Mouse (Mus musculus): ENCODE measurements around the gene Gpc6. TPM values are rescaled to one million over a fixed set of nuclear protein-coding genes. Genes with fewer than 3 reads are reported as not detected.
"Not testable (repeated sequence)": the region's sequence is repeated elsewhere in the genome, so short reads cannot be mapped to it uniquely, and the experiment has no call there.

Gene Gpc6
- total RNA-seq, 4 experiments from 2014 or later, result 12.5 to 15.9 (median 15.6) TPM

DNA sequence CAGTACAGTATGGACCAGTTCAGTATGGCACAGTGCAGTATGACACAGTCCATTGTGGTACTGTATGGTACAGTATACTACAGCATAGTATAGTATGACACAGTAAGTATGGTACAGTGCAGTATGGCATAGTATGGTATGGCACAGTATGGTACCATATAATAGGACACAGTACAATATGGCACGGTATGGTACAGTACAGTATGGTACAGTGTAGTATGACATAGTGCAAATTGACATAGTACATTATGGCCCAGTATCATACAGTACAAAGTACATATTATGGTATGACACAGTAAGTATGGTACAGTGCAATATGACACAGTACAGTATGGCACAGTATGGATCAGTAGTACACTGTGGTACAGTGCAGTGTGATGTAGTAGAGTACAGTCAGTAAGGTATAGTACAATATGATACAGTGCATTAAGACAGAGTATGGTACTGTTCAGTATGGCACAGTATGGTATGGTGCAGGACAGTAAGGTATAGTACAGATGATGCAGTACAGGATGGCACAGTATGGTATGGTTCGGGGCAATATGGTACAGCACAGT is 521.6 kb downstream of the Gpc6 start:
- DNase-seq (ENCODE audit: low spot score in 2 of 2), result not testable (repeated sequence)

DNA sequence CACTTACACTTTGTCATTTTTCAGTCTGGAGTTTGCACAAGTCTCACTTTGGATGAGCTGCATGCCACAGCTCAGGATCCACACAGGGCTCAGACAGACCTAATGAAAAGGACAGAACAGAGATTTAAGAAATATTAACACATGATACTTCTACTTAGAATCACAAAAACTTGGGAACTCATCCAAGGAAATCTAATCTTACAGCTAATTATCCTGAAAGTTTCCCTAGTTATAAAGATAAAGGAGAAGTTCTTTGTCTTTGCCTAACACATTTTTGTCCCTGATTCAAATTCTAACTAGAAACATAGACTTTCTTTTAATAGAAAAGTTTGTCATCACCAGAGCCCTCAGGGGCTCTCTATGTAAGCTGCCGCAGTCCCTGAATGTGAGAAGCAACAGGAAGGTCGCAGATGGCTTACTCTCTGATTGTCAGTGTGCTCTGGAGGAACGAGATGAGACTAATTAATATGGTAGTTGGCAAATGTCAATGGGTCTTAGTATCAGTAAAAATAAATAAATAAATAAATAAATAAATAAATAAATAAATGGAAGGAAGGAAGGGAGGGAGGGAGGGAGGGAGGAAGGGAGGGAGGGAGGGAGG is 526.4 kb downstream of the Gpc6 start:
- no peak for DNase-seq (ENCODE audit: low spot score in 2 of 2)

- no peak for DNase-seq (ENCODE audit: low spot score in 2 of 2)
These were observed 527.0 kb downstream of the Gpc6 start for GRCm38 (mm10) chr14:117452150-117452549.

DNA sequence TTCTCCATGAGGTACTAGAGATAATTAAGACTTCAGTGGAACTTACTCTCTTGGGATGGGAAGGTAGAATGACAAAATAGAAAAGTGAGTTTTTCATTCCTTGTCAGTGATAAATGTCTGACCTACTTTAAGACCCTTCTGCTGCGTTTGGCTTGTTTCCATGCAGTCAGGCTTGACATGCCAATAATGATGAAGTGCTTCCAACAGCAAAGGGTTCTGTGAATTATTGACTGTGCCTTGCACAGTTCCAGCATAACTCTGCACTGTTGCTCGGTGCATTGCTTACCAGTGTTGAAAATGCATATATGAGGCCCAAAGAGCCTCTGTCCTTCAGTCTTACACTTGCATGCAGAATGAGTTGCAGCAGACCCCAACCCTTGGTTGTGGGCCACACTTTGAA is 548.3 kb downstream of the Gpc6 start:
- DNase-seq (ENCODE audit: low spot score in 2 of 2), result no peak

DNA sequence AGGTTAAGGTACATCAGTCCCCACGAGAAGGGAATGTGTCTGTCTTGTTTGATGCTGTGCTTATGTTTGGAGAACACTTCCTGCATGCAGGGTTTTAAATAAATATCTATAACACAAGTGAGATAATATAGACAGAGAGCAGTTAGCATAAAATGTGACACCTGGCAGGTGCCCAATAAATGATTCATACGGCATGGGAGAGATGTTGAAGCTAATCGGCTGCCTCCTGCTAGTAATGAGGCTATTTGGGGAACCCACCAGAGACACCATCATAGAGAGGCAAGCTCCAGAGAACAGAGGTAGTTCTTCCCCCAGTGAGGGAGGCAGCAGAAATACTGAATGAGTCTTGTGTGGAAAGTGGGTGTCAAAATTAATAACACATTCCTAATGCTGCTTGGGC is 553.8 kb downstream of the Gpc6 start:
- DNase-seq (ENCODE audit: low spot score in 2 of 2), result peak in 1 of 2 experiments; percentile 15

- DNase-seq (ENCODE audit: low spot score in 2 of 2), result no peak
These were observed 562.1 kb downstream of the Gpc6 start for GRCm38 (mm10) chr14:117487161-117487754.

DNA sequence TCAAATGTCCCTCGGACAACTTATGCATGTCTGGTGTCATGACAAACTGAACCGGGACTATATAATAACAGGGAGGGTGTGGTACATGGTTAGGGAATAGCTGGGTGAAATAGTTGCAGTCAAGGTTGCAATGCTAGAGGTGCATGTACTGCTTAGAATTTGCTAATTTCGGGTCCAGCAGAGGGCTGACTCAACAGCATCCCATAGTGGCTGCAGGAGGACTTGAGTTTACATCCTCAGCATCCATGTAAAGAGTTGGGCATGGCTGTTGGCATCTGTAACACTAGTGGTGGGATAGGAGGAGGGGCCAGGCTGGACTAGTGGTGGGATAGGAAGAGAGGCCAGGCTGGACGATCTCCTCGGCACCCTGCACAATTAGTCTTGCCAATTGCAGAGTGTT is 565.4 kb downstream of the Gpc6 start:
- no peak for DNase-seq (ENCODE audit: low spot score in 2 of 2)

DNA sequence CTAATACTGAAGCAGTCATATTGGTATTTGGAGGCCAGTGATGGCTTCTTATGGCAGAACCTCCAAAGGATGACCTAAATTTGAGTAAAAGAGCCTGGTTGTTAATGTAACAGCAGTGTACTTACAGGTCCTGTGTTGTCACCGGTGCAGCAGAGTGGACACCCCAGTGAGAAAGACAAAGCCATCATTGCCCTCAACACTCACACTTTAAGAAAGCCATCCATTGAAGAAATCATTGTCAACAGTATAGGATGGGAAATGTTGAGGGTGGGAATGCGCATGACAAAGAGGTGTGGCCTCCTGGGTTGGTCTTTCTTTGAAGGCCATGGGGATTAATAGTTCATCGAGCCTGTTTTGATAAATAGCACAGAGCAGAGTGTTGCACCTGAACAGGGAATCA is 570.0 kb downstream of the Gpc6 start:
- DNase-seq (ENCODE audit: low spot score in 2 of 2), result no peak

DNA sequence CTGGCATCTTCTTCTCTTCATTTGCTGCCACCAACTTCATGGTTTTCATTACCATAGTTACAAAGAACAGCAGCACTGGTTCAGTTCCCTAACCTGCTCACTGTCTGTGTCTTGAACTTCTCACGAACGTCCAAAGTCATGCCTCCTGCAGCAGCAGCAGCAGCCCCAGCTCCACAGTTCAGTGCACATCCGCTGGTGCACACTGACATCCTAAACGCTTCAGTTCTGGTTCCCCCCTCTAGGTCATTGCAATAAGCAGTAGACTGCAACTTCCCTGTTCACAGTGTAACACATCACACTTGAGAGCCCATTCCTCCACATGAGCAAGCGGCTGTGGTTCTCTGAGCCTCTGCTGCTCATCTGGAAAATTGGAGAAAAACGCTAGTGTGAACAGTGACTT is 573.7 kb downstream of the Gpc6 start:
- DNase-seq (ENCODE audit: low spot score in 2 of 2), result no peak

DNA sequence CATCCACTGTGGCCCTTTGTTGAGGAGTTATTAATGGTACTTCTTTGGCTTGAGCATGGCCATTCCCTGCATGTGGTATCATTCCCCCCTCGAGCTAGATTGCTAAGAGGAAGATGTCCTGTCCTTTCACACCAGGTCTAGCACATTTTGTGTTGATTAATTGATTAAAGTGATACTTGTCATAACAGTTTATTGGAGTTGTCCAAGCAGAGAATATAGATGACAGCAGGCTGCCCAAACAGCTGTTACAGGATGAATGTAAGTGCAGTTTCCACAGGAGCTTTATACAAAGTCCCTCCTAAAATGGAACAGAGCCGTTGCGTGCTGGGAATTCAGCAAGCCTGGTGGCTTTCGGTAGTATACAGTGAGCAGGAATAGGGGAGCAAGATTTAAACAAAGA is 574.2 kb downstream of the Gpc6 start:
- no peak for DNase-seq (ENCODE audit: low spot score in 2 of 2)

DNA sequence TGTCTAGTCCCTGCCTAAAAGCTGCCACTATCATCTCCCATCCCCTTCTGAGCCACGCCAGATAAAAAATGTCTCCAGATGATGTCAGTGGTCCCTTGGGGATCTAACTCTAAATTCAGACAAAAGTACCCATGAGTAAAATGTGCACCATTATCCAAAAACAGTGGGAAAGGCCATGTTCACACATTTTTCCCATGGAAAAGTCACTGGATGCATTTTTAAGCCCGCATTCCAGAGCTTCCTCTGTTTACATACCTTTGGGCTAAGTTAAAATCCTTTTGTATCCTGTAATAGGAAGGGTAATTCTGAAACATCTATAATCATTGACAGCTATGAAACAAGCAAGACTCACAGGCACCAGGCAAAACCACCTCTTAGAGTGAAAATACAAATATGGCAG is 589.7 kb downstream of the Gpc6 start:
- DNase-seq (ENCODE audit: low spot score in 2 of 2), result no peak

DNA sequence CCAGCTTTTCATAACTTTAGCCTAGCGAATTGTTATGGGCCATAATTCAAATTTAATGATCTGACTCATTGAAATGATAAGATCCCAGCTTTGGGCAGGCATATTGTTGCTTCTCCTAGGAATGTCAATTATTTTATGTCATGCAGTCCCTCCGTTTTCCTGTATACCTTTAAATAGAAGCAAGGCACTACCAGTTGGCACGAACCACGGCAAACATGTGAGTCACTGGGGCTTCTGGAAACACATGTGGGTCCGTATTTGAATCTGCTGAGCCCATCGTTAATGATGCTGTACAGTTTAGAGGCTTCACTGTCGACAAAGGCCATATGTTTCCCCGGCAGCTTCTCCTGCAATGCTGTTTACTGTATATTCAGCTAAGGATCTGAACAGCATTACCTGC is 594.5 kb downstream of the Gpc6 start:
- DNase-seq (ENCODE audit: low spot score in 2 of 2), result peak; percentile 5 to 27

- no peak for DNase-seq (ENCODE audit: low spot score in 2 of 2)
These were observed 595.6 kb downstream of the Gpc6 start for GRCm38 (mm10) chr14:117520706-117521105.

- no peak for DNase-seq (ENCODE audit: low spot score in 2 of 2)
These were observed 600.0 kb downstream of the Gpc6 start for GRCm38 (mm10) chr14:117525133-117525532.

GRCm38 (mm10) chr14:117527053-117527452 is 601.9 kb downstream of the Gpc6 start:
- no peak for DNase-seq (ENCODE audit: low spot score in 2 of 2)

- no peak for DNase-seq (ENCODE audit: low spot score in 2 of 2)
These were observed 604.3 kb downstream of the Gpc6 start for GRCm38 (mm10) chr14:117529439-117529838.

DNA sequence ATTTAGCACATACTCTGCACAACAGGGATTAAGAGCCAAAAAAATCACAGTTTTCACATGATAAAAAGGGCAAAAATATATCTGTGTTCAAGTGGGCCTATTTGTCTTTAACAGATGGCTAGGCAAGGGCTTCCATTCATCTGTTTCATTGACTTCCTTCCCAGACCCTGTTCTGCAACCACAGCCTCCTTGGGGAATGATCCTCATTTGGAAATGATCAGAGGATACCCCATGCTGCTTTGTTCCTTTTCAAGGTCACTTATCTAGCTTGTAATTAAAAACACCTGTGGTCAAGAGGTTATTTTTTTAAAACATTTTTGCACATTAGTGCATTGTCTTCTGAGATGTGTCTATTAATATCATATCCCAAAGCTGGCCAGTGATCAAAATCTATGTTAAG is 627.7 kb downstream of the Gpc6 start:
- no peak for DNase-seq (ENCODE audit: low spot score in 2 of 2)

DNA sequence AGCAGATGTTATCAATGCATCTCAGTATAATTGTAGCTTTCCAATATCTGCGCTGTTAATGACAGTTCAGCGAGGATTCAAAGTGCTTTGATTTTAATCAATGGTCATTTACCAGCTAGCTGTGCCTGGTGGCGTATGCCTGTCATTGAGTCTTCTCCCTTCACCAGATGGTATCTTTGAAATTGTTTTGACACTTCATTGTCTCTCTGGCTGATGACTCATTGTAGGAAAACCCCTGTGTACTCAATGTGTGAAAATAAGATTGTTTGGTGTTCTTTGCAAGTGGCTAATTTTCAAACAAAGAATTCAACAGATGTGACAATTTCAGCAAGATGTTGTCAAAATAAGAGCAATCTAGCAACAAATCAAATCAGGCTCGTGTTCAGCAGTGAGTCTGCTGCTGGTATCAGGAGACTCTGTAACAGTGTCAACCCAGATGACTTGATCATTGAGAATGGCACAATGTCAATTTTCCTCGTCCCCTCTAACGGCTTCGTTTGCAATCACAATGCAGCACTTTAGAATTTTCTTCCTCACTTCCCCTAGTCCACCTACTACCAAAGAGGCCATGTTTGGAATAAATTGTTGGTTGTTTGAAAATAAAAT is 631.7 kb downstream of the Gpc6 start:
- no peak for DNase-seq (ENCODE audit: low spot score in 2 of 2)

DNA sequence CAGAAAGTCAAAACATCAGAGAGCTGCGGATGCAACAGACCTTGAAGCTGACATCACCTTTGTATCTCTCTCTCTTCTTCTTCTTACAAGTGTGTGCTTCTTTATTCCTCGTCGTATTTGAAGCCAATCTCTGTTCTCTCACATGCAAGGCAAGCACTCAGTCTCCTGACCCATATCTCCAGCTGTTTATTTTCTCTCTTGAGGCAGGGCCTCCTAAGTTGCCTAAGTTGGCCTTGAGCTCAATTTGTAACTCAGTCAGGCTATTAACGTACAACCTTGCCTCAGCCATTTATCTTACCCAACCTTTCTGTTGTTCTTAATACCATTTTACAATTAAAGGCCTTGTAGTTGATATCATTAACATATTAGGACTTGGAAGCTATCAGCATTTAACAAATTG is 637.0 kb downstream of the Gpc6 start:
- DNase-seq (ENCODE audit: low spot score in 2 of 2), result no peak

DNA sequence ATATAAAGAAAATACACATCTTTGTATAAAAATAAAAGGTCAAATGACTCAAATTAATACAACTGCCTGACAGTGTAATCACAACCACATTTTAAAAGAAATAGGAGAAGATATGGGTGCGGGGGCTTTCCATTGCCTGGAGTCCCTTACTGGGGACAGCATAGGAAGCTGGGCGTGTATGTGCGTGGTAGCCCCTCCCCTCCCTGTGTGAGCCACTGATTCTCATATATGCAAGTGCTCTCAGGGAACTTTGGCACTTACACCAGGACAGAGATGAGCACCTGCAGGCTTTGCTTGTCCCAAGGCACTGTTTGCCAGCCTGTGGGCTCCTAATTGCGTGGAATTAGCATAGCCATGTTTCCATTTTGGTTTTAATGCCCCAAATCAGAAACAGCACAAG is 644.2 kb downstream of the Gpc6 start:
- no peak for DNase-seq (ENCODE audit: low spot score in 2 of 2)

GRCm38 (mm10) chr14:117572213-117572612 is 647.1 kb downstream of the Gpc6 start:
- peak in 1 of 2 experiments; percentile 8 for DNase-seq (ENCODE audit: low spot score in 2 of 2)

- DNase-seq (ENCODE audit: low spot score in 2 of 2), result no peak
These were observed 649.1 kb downstream of the Gpc6 start for GRCm38 (mm10) chr14:117574216-117574615.

GRCm38 (mm10) chr14:117581740-117582139 is 656.6 kb downstream of the Gpc6 start:
- no peak for DNase-seq (ENCODE audit: low spot score in 2 of 2)
